Mouse (Mus musculus): ENCODE results near the gene Dcaf6. TPM values are rescaled to one million over a fixed set of nuclear protein-coding genes. Genes with fewer than 3 reads are reported as not detected.

The Dcaf6 gene
- polyA plus RNA-seq, 2 experiments, result 13.5 to 20.6 TPM

GRCm38 (mm10) chr1:165348627-165349026 lies 111.6 kb downstream of the Dcaf6 start:
- Histone ChIP-seq H3K4me3 (ENCODE audit: insufficient read depth in 1 of 2, low read depth in 2 of 2, low read length in 2 of 2) (no peak overlapping the region), H3K36me3 (replicated peaks; ENCODE audit: control insufficient read depth, insufficient read depth, low read depth) (peaks cover 5% of the 10 kb centered on the region), H3K9ac (replicated peaks) (no peak overlapping the region), H3K4me2 (ENCODE audit: low read depth) (no peak overlapping the region), H3K4me1 (replicated peaks; ENCODE audit: control insufficient read depth in 2 of 2, insufficient read depth in 2 of 2, low read length in 1 of 2) (0 out of 4 replicates have a peak, but pooled peaks cover 0 to 2% of the 10 kb centered on the region in 2 experiments), H3K9me3 (ENCODE audit: control insufficient read depth, low read length) (no peaks in the 10 kb centered on the region), H3K27me3 (ENCODE audit: control insufficient read depth, insufficient read depth, low read length) (no peaks in the 10 kb centered on the region), H3K27ac (no peak overlapping the region)
- DNase-seq (ENCODE audit: low read depth in 3 of 3, low spot score in 3 of 3) (peak in 2 of 3 experiments; percentile 19 to 24), ATAC-seq (ENCODE audit: insufficient read depth) (peak; percentile 38; the same call in 1 of the 2 replicates)
- TF ChIP-seq EP300 (IDR thresholded peaks at IDR 0.05; ENCODE audit: low read depth), result no peak
- no peak for TF ChIP-seq CTCF (IDR thresholded peaks at IDR 0.05; ENCODE audit: low read depth)

GRCm38 (mm10) chr1:165344453-165344852 lies 115.8 kb downstream of the Dcaf6 start:
- no peak for TF ChIP-seq EP300 (IDR thresholded peaks at IDR 0.05; ENCODE audit: low read depth)
- no peak for TF ChIP-seq CTCF (IDR thresholded peaks at IDR 0.05; ENCODE audit: low read depth)
- WGBS (ENCODE audit: insufficient replicate concordance), result 37% methylated on average over 4 of the region's 4 CpGs

DNA sequence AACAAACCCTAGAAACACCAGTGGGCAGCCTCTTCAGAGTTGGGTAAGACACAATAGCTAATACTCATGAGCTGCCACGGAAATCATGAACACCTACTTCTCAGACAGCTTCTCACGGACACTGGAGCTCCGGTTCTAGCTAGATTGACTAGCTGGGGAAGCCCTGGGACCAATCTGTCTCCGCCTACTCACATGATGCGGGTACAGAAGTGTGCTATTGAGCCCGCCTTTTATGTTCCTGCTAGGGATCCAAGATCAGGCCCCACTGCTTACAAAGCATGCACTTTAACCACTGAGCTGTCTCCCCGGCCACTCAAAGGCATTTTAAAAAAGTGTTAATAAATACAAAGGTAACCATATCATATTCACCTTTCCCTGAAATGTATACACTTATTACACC lies 118.1 kb downstream of the Dcaf6 start:
- no peaks in the 10 kb centered on the region for H3K27me3 ChIP-seq (ENCODE audit: control insufficient read depth, insufficient read depth, low read length)
- no peaks in the 10 kb centered on the region for H3K36me3 ChIP-seq (replicated peaks; ENCODE audit: control insufficient read depth, insufficient read depth, low read depth)
- no peak overlapping the region for H3K27ac ChIP-seq
- TF ChIP-seq EP300 (IDR thresholded peaks at IDR 0.05; ENCODE audit: low read depth) (no peak), CTCF (IDR thresholded peaks at IDR 0.05; ENCODE audit: low read depth) (no peak)
- WGBS (ENCODE audit: insufficient replicate concordance), result 76% methylated on average over 7 of the region's 7 CpGs
- no peak overlapping the region for H3K4me3 ChIP-seq (ENCODE audit: insufficient read depth in 1 of 2, low read depth in 2 of 2, low read length in 2 of 2)
- no peak for ATAC-seq (ENCODE audit: insufficient read depth)
- H3K9me3 ChIP-seq (ENCODE audit: control insufficient read depth, low read length), result no peaks in the 10 kb centered on the region
- no peaks in the 10 kb centered on the region for H3K4me1 ChIP-seq (replicated peaks; ENCODE audit: control insufficient read depth in 2 of 2, insufficient read depth in 2 of 2, low read length in 1 of 2)
- DNase-seq (ENCODE audit: low read depth in 3 of 3, low spot score in 3 of 3), result no peak
- H3K4me2 ChIP-seq (ENCODE audit: low read depth), result no peak overlapping the region
- H3K9ac ChIP-seq (replicated peaks), result no peak overlapping the region

More at GRCm38 (mm10) chr1:165344453-165344852, 115.8 kb downstream of the Dcaf6 start:
- ATAC-seq (ENCODE audit: insufficient read depth) (no peak), DNase-seq (ENCODE audit: low read depth in 3 of 3, low spot score in 3 of 3) (no peak)
- Histone ChIP-seq H3K4me2 (ENCODE audit: low read depth) (no peak overlapping the region), H3K27ac (no peak overlapping the region), H3K9me3 (ENCODE audit: control insufficient read depth, low read length) (no peaks in the 10 kb centered on the region), H3K9ac (replicated peaks) (no peak overlapping the region), H3K4me1 (replicated peaks; ENCODE audit: control insufficient read depth in 2 of 2, insufficient read depth in 2 of 2, low read length in 1 of 2) (no peaks in the 10 kb centered on the region), H3K36me3 (replicated peaks; ENCODE audit: control insufficient read depth, insufficient read depth, low read depth) (peaks cover 2% of the 10 kb centered on the region), H3K27me3 (ENCODE audit: control insufficient read depth, insufficient read depth, low read length) (no peaks in the 10 kb centered on the region), H3K4me3 (ENCODE audit: insufficient read depth in 1 of 2, low read depth in 2 of 2, low read length in 2 of 2) (no peak overlapping the region)

DNA sequence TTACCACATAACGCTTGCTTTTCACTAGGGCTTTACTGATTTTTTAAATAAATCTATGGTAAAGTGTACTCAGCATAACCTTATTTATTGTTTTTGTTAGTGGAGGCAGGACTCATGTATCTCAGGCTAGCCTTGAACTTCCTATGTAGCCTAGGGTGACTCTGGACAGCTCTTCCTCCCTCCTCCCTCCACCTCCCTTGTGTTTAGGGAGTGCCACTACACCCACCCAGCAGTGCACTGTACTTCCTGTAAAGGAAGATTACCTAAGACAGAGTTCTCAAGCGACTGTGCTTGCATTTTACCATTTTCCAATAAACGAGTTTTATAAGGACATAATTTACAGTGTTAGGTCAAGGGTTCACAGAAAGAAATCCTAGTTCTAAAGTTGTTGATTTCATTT lies 127.5 kb downstream of the Dcaf6 start:
- Histone ChIP-seq H3K4me1 (replicated peaks; ENCODE audit: control insufficient read depth in 2 of 2, insufficient read depth in 2 of 2, low read length in 1 of 2) (peaks cover 0 to 16% of the 10 kb centered on the region in 2 experiments), H3K27me3 (ENCODE audit: control insufficient read depth, insufficient read depth, low read length) (no peaks in the 10 kb centered on the region), H3K9ac (replicated peaks) (no peak overlapping the region), H3K4me2 (ENCODE audit: low read depth) (no peak overlapping the region), H3K4me3 (ENCODE audit: insufficient read depth in 1 of 2, low read depth in 2 of 2, low read length in 2 of 2) (no peak overlapping the region), H3K27ac (no peak overlapping the region), H3K36me3 (replicated peaks; ENCODE audit: control insufficient read depth, insufficient read depth, low read depth) (peaks cover 6% of the 10 kb centered on the region), H3K9me3 (ENCODE audit: control insufficient read depth, low read length) (no peaks in the 10 kb centered on the region)
- 68% methylated on average over 3 of the region's 3 CpGs for WGBS (ENCODE audit: insufficient replicate concordance)
- no peak for TF ChIP-seq CTCF (IDR thresholded peaks at IDR 0.05; ENCODE audit: low read depth)
- no peak for TF ChIP-seq EP300 (IDR thresholded peaks at IDR 0.05; ENCODE audit: low read depth)
- DNase-seq (ENCODE audit: low read depth in 3 of 3, low spot score in 3 of 3) (no peak), ATAC-seq (ENCODE audit: insufficient read depth) (no peak)

DNA sequence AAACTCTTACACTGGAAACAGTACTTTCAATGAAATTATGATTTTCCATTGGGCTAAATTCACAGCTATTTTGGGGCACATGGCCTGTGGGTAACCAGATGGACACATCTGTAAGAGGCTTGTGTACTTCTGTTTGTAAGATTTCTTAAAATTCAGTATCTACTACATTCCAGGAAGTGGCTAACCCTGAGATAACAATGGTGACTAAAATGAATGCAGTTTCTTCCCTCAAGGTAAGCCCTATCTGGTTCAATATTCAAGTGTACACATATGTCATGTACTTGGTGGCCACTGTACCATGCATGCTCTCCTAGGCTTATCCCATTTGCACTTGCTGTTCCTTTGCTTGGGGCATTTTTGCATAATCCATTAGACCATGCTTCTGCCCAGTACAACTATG lies 129.4 kb downstream of the Dcaf6 start:
- Histone ChIP-seq H3K27me3 (ENCODE audit: control insufficient read depth, insufficient read depth, low read length) (no peaks in the 10 kb centered on the region), H3K9ac (replicated peaks) (no peak overlapping the region), H3K27ac (no peak overlapping the region), H3K4me1 (replicated peaks; ENCODE audit: control insufficient read depth in 2 of 2, insufficient read depth in 2 of 2, low read length in 1 of 2) (peaks cover 0 to 18% of the 10 kb centered on the region in 2 experiments), H3K36me3 (replicated peaks; ENCODE audit: control insufficient read depth, insufficient read depth, low read depth) (peaks cover 4% of the 10 kb centered on the region), H3K4me2 (ENCODE audit: low read depth) (no peak overlapping the region), H3K4me3 (ENCODE audit: insufficient read depth in 1 of 2, low read depth in 2 of 2, low read length in 2 of 2) (no peak overlapping the region), H3K9me3 (ENCODE audit: control insufficient read depth, low read length) (no peaks in the 10 kb centered on the region)
- DNase-seq (ENCODE audit: low read depth in 3 of 3, low spot score in 3 of 3) (peak in 1 of 3 experiments; percentile 13), ATAC-seq (ENCODE audit: insufficient read depth) (peak; percentile 29; the same call in 1 of the 2 replicates)
- TF ChIP-seq EP300 (IDR thresholded peaks at IDR 0.05; ENCODE audit: low read depth) (no peak), CTCF (IDR thresholded peaks at IDR 0.05; ENCODE audit: low read depth) (no peak)
